Mouse (Mus musculus) thymus, postnatal 36 days (tissue): ENCODE data around the gene Cxcl14.

Experiments used
- DNase-seq, 2 experiments: peaks; one replicate each; pipeline ENCODE4 v3.0.0; 2022; ENCODE audit warnings: mixed read lengths in 2 of 2

The Cxcl14 gene

GRCm38 (mm10) chr13:56250551-56251161, 45.7 kb downstream of the Cxcl14 start:
- no peak for DNase-seq

GRCm38 (mm10) chr13:56249593-56250341, 46.6 kb downstream of the Cxcl14 start:
- DNase-seq, result no peak

- no peak for DNase-seq
These were observed 53.2 kb downstream of the Cxcl14 start for GRCm38 (mm10) chr13:56243104-56243503.

GRCm38 (mm10) chr13:56240012-56240770, 56.2 kb downstream of the Cxcl14 start:
- no peak for DNase-seq
